Mouse (Mus musculus): ENCODE data around the gene Peg10.
"Not testable (repeated sequence)": the region's sequence is repeated elsewhere in the genome, so short reads cannot be mapped to it uniquely, and the experiment has no call there.

The Peg10 gene

DNA sequence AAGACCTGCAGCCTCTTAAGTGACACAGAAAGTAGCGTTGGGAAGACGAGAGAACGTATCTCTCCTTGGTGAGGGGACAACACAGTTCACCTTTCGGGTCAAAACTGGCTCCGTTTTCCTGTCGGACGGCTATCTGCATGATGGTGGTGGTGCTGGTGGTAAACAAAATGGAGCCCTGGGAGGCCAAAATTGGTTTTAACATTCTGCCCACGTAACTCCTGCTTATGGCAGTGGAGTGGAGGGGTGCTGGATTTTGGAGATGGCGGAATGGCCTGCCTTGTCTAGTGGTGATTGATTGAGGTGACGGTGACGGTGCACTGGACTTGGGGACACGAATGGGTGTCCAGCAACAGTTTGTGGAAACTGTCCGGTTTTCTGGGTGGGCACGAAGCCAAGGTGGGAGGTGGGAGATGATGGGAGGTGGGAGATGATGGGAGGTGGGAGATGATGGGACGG lies 1.4 kb downstream of the Peg10 start:
- peak; percentile 51 for DNase-seq (ENCODE audit: low read depth, low spot score)

- peak; percentile 90 for DNase-seq (ENCODE audit: low read depth, low spot score)
These were observed 2.0 kb downstream of the Peg10 start for GRCm38 (mm10) chr6:4749091-4749490.

- DNase-seq (ENCODE audit: low read depth, low spot score) = no peak
These were observed 4.2 kb downstream of the Peg10 start for GRCm38 (mm10) chr6:4751355-4751754.

DNA sequence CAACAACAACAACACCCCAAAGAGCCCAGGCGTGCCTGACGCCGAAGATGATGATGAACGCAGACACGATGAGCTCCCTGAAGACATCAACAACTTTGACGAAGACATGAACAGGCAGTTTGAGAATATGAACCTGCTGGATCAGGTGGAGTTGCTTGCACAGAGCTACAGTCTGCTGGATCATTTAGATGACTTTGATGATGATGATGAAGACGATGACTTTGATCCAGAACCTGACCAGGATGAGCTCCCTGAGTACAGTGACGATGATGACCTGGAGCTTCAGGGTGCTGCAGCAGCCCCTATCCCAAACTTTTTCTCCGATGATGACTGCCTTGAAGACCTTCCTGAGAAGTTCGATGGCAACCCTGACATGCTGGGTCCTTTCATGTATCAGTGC lies 7.2 kb downstream of the Peg10 start:
- DNase-seq (ENCODE audit: low read depth, low spot score) = no peak

- no peak for DNase-seq (ENCODE audit: low read depth, low spot score)
These were observed 7.8 kb downstream of the Peg10 start for GRCm38 (mm10) chr6:4754886-4755285.

- DNase-seq (ENCODE audit: low read depth, low spot score) = not testable (repeated sequence)
These were observed 14.5 kb downstream of the Peg10 start for GRCm38 (mm10) chr6:4761415-4762142.

DNA sequence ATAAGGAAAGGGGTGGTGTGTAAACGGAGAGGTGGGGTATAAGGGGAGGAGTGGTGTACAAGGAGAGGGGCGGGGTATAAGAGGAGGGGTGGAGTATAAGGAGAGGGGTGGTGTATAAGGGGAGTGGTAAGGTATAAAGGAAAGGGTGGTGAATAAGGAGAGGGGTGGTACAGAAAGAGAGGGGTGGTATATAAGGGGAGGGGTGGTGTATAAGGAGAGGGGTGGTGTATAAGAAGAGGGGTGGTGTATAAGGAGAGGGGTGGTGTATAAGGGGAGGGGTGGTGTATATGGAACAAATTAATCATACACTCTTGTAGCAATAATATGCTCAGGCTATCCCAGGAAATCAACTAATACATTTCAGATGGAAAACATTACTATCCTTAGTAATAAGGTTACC lies 15.1 kb downstream of the Peg10 start:
- DNase-seq (ENCODE audit: low read depth, low spot score) = peak; percentile 18

DNA sequence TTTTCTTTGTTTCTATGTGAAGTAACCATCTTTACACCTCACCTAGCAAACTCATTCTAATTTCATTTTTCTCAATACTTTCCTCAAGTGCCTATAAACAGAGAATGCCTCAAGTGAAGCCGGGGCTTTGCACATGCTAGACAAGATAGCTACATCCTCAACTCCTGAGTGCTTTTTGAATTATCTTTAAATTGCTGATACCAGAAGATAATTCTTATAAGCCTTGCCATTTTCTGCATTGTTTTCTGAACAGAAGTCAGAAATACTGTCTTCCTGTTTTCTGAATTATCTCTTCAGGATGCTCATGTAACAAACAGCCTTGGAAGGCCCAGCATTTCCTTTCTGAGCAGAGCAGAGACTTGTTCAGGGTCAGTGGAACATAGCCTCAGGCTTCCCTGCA lies 49.2 kb downstream of the Peg10 start:
- no peak for DNase-seq (ENCODE audit: low read depth, low spot score)

DNA sequence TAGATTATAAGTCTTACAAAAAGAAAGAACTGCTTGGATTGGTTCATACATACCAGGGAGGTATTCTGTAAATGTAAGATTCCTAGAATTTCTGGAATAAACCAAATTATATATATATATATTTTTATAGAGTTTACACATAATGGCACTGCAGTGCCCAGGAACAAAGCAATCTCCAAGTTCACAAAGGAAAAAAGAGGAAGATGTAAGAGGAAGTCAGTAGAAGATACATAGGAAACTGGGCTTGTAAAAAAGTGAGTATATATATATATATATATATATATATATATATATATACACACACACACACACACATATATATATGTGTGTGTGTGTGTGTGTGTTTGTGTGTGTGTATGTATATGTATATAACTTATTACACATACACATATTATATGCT lies 50.2 kb downstream of the Peg10 start:
- DNase-seq (ENCODE audit: low read depth, low spot score) = not testable (repeated sequence)

DNA sequence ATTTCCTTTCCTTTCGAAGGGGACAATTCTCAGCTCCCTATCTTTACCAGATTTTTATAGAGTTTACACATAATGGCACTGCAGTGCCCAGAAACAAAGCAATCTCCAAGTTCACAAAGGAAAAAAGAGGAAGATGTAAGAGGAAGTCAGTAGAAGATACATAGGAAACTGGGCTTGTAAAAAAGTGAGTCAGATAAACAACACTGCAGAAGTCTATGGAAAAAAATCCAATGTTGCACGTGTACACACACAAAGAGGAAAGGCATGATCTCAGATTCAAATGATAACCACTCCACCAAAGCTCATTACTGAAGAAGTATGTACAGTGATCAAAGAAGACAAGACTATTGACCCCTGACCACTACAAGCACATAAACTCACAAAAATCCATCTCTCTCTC lies 51.3 kb downstream of the Peg10 start:
- no peak for DNase-seq (ENCODE audit: low read depth, low spot score)

DNA sequence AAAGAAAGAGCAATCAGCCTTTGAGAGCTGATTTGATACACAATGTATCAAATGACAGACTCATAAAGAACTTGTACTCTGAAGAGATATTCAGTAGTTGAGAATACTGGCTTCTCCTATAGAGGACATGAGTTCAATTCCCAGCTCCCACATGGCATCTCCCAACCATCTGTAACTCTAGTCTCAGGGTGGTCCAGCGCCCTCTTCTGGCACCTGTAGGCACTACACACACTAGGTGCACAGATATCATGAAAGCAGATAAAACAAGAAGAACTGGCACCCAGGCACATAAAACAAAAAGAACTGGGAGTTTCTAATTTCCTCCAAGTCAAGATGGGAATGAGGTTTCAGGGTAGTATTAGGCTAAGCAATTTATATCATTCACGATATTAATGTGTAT lies 52.3 kb downstream of the Peg10 start:
- no peak for DNase-seq (ENCODE audit: low read depth, low spot score)

GRCm38 (mm10) chr6:4806981-4807380 lies 59.9 kb downstream of the Peg10 start:
- no peak for DNase-seq (ENCODE audit: low read depth, low spot score)

All from 3T3-L1 (cell line).